ENCODE assay signal across 28 mouse cellular contexts in the genomic region with DNA sequence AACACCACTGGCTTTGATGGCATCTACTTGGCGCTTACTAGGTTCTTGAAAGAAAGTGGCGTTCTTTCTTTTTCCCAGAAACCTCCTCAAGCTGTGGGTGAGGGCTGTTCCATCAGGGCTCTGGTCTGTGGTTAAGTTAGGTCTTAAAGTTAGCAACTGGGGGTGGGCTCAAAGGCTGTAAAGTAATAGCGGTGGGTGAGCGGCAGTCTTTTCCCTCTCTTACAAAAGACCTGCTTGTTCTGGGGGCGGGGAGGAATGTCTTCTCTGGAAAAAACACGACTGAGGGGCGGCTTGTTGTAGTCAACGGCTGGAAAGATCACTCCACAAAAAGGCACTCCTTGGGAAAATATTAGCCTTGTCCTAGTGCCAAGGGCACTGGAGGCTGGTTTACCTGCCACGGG. TPM values are rescaled to one million over a fixed set of nuclear protein-coding genes. Genes with fewer than 3 reads are reported as not detected.
DNase-seq lines count a peak whose midpoint lies in the region; ATAC-seq and TF ChIP-seq lines count a peak whose summit lies in the region.
"Had no signal": no experiment of that assay in that cellular context is flagged by ENCODE, and none has a peak within 500 bp of the region (broad histone marks: within the 10 kb centered on the region; RNA-seq: fewer than 3 reads in every experiment).

No protein-coding gene starts in this region.

- WGBS in embryonic facial prominence, embryonic 12.5 days: 47% methylated on average over 9 of the region's 9 CpGs
- 52% methylated on average over 9 of the region's 9 CpGs for WGBS in embryonic facial prominence, embryonic 10.5 days
- WGBS in limb, embryonic 14.5 days: 44% methylated on average over 9 of the region's 9 CpGs
- WGBS in lung, postnatal 0 days: 51% methylated on average over 9 of the region's 9 CpGs

- no peak overlapping the region for H3K4me2 ChIP-seq in embryonic facial prominence, embryonic 12.5 days (replicated peaks)
- H3K4me2 ChIP-seq in limb, embryonic 14.5 days (replicated peaks; ENCODE audit: low read depth, low read length, severe bottlenecking): no peak overlapping the region
- H3K4me2 ChIP-seq in lung, postnatal 0 days (replicated peaks; ENCODE audit: low read depth, low read length): no peak overlapping the region
- H3K4me2 ChIP-seq: heart, embryonic 13.5 days had no signal

- DNase-seq in embryonic facial prominence, embryonic 10.5 days (ENCODE audit: low spot score): no peak
- peak; percentile 50 for DNase-seq in limb, embryonic 14.5 days (ENCODE audit: low spot score)
- peak; percentile 86 for DNase-seq in lung, postnatal 0 days (ENCODE audit: low spot score)
- DNase-seq in frontal cortex, postnatal 10 days (ENCODE audit: low spot score in 2 of 2): no peak
- DNase-seq in adrenal gland, postnatal 14 days: no peak
- DNase-seq in left cerebral cortex, adult 2 months (ENCODE audit: extremely low spot score in 1 of 2, low spot score in 2 of 2): no peak
- DNase-seq in retina, embryonic 14.5 days (ENCODE audit: low spot score): no peak
- DNase-seq: adrenal gland, postnatal 10 days; cerebellum, adult 9-11 months; gastrocnemius, postnatal 10 days; heart, adult 18-20 months; midbrain, embryonic 14.5 days; right cerebral cortex, postnatal 14 days; spleen, adult 18-20 months; thymus, adult 18-20 months; thymus, postnatal 4 days had no signal

- no peaks in the 10 kb centered on the region for H3K9me3 ChIP-seq in embryonic facial prominence, embryonic 12.5 days
- no peaks in the 10 kb centered on the region for H3K9me3 ChIP-seq in embryonic facial prominence, embryonic 10.5 days
- H3K9me3 ChIP-seq in limb, embryonic 14.5 days (ENCODE audit: control insufficient read depth, low read length): no peaks in the 10 kb centered on the region
- no peaks in the 10 kb centered on the region for H3K9me3 ChIP-seq in lung, postnatal 0 days (ENCODE audit: low read length)
- H3K9me3 ChIP-seq: heart, embryonic 13.5 days had no signal

- H3K27ac ChIP-seq in embryonic facial prominence, embryonic 12.5 days: 0 out of 2 replicates have a peak overlapping the region, but pooled peaks have one; percentile 47
- H3K27ac ChIP-seq in embryonic facial prominence, embryonic 10.5 days (replicated peaks): no peak overlapping the region
- peak overlapping the region; percentile 83 for H3K27ac ChIP-seq in limb, embryonic 14.5 days (replicated peaks; ENCODE audit: low read depth, low read length)
- H3K27ac ChIP-seq in lung, postnatal 0 days (ENCODE audit: low read length): peak overlapping the region; percentile 88
- H3K27ac ChIP-seq in left cerebral cortex, adult 2 months: no peak overlapping the region
- H3K27ac ChIP-seq: heart, embryonic 13.5 days; kidney, postnatal 0 days; liver, embryonic 14.5 days had no signal

- no peak for ATAC-seq in embryonic facial prominence, embryonic 12.5 days (ENCODE audit: insufficient number of reproducible peaks, insufficient read depth, low FRiP score, low TSS enrichment)
- peak; percentile 62; the same call in 1 of the 2 replicates for ATAC-seq in limb, embryonic 14.5 days (ENCODE audit: low FRiP score, low read depth)
- ATAC-seq in lung, postnatal 0 days: peak; percentile 93
- ATAC-seq: activated CD4-positive, CD25-positive, alpha-beta regulatory T cell, adult 4 months; CD4-positive, CD25-positive, alpha-beta regulatory T cell, adult 4 months; hindbrain, embryonic 16.5 days; intestine, embryonic 16.5 days had no signal

- no peak for TF ChIP-seq CTCF in lung, postnatal 0 days (IDR thresholded peaks at IDR 0.05)
- no peak for TF ChIP-seq CTCF in left cerebral cortex, adult 2 months (IDR thresholded peaks at IDR 0.05)

- TF ChIP-seq POLR2A in limb, embryonic 14.5 days (IDR thresholded peaks at IDR 0.05; ENCODE audit: borderline replicate concordance, extremely low read depth, insufficient read depth, insufficient read length): no peak

- intact Hi-C loops in left cerebral cortex, adult 2 months (cut with DNase I): no loop called here

- no peaks in the 10 kb centered on the region for H3K27me3 ChIP-seq in embryonic facial prominence, embryonic 12.5 days
- H3K27me3 ChIP-seq in embryonic facial prominence, embryonic 10.5 days (replicated peaks; ENCODE audit: low read depth, poor library complexity, severe bottlenecking): peaks cover 6% of the 10 kb centered on the region
- H3K27me3 ChIP-seq in limb, embryonic 14.5 days (ENCODE audit: control insufficient read depth, insufficient read depth, low read length): no peaks in the 10 kb centered on the region
- no peaks in the 10 kb centered on the region for H3K27me3 ChIP-seq in lung, postnatal 0 days (replicated peaks; ENCODE audit: insufficient read depth, low read length)

- H3K4me3 ChIP-seq in embryonic facial prominence, embryonic 12.5 days: no peak overlapping the region
- no peak overlapping the region for H3K4me3 ChIP-seq in embryonic facial prominence, embryonic 10.5 days
- H3K4me3 ChIP-seq in limb, embryonic 14.5 days (replicated peaks; ENCODE audit: low read length): no peak overlapping the region
- H3K4me3 ChIP-seq in lung, postnatal 0 days (ENCODE audit: low read depth, low read length): no peak overlapping the region
- H3K4me3 ChIP-seq in left cerebral cortex, adult 2 months: no peak overlapping the region
- H3K4me3 ChIP-seq: heart, embryonic 13.5 days; megakaryocyte, embryonic 14.5 days had no signal

- no peak overlapping the region for H3K9ac ChIP-seq in embryonic facial prominence, embryonic 12.5 days
- H3K9ac ChIP-seq in limb, embryonic 14.5 days (ENCODE audit: low read depth, low read length, severe bottlenecking): no peak overlapping the region
- no peak overlapping the region for H3K9ac ChIP-seq in lung, postnatal 0 days (replicated peaks; ENCODE audit: low read depth)
- H3K9ac ChIP-seq: heart, embryonic 13.5 days; liver, embryonic 14.5 days had no signal

- H3K4me1 ChIP-seq in embryonic facial prominence, embryonic 12.5 days: no peaks in the 10 kb centered on the region
- peaks cover 9% of the 10 kb centered on the region for H3K4me1 ChIP-seq in embryonic facial prominence, embryonic 10.5 days
- H3K4me1 ChIP-seq in limb, embryonic 14.5 days (ENCODE audit: control insufficient read depth, insufficient read depth, low read length): peaks cover 8% of the 10 kb centered on the region; the same call in 1 of the 2 replicates
- H3K4me1 ChIP-seq in lung, postnatal 0 days (ENCODE audit: insufficient read depth, low read depth, low read length): no peaks in the 10 kb centered on the region
- H3K4me1 ChIP-seq: heart, embryonic 13.5 days had no signal

- TF ChIP-seq EP300 in lung, postnatal 0 days (IDR thresholded peaks at IDR 0.05): peak; percentile 24; the same call in 1 of the 2 replicates

- H3K36me3 ChIP-seq in embryonic facial prominence, embryonic 12.5 days: no peaks in the 10 kb centered on the region
- no peaks in the 10 kb centered on the region for H3K36me3 ChIP-seq in embryonic facial prominence, embryonic 10.5 days (replicated peaks)
- no peaks in the 10 kb centered on the region for H3K36me3 ChIP-seq in limb, embryonic 14.5 days (ENCODE audit: control insufficient read depth, insufficient read depth, low read length)
- H3K36me3 ChIP-seq in lung, postnatal 0 days (ENCODE audit: insufficient read depth, low read length): no peaks in the 10 kb centered on the region
- H3K36me3 ChIP-seq: heart, embryonic 13.5 days had no signal

RNA-seq across cellular contexts. Expression of gene Matn3, which starts 6.4 kb away (rescaled TPM):
- polyA plus RNA-seq in embryonic facial prominence, embryonic 12.5 days (2016; fragmentation: Nextera tagmentation; extraction: Ambion mirVana): 2.0 and 2.1 TPM in 2 replicates
- 3.0 and 3.3 TPM in 2 replicates for polyA plus RNA-seq in embryonic facial prominence, embryonic 10.5 days (2016; fragmentation: Nextera tagmentation; extraction: Ambion mirVana)
- 75.9 and 93.4 TPM in 2 replicates for polyA plus RNA-seq in limb, embryonic 14.5 days (2012; rRNA removed)
- 30.3 and 34.3 TPM in 2 replicates for polyA plus RNA-seq in limb, embryonic 14.5 days (2014; fragmentation: Nextera tagmentation; extraction: Ambion mirVana)
- polyA plus RNA-seq in lung, postnatal 0 days (2015; fragmentation: Nextera tagmentation; extraction: Ambion mirVana): 0.33 and 0.52 TPM in 2 replicates
- total RNA-seq in adrenal gland, postnatal 14 days (2021): not detected in 2 replicates
- under 1 TPM in 1 of 2 experiments, not detected in 1; 0.12 TPM for total RNA-seq in left cerebral cortex, adult 2 months (2021)
- total RNA-seq: heart, adult 18-20 months; heart, postnatal 25 days; layer of hippocampus, postnatal 25 days; left cerebral cortex, postnatal 36 days had no signal
- polyA plus RNA-seq: activated CD4-positive, CD25-positive, alpha-beta regulatory T cell, adult 4 months; CD4-positive, CD25-positive, alpha-beta regulatory T cell, adult 4 months had no signal

RNA-seq across cellular contexts. Expression of gene Wdr35, which starts 19.5 kb away (rescaled TPM):
- polyA plus RNA-seq in embryonic facial prominence, embryonic 12.5 days (2016; fragmentation: Nextera tagmentation; extraction: Ambion mirVana): 26.7 and 27.1 TPM in 2 replicates
- 21.3 and 21.4 TPM in 2 replicates for polyA plus RNA-seq in embryonic facial prominence, embryonic 10.5 days (2016; fragmentation: Nextera tagmentation; extraction: Ambion mirVana)
- polyA plus RNA-seq in limb, embryonic 14.5 days (2012; rRNA removed): 16.7 and 18.8 TPM in 2 replicates
- 17.8 and 22.3 TPM in 2 replicates for polyA plus RNA-seq in limb, embryonic 14.5 days (2014; fragmentation: Nextera tagmentation; extraction: Ambion mirVana)
- polyA plus RNA-seq in lung, postnatal 0 days (2015; fragmentation: Nextera tagmentation; extraction: Ambion mirVana): 7.6 and 10.4 TPM in 2 replicates
- total RNA-seq in adrenal gland, postnatal 14 days (2021): 12.6 and 14.4 TPM in 2 replicates
- total RNA-seq in left cerebral cortex, adult 2 months (2021): 10 to 100 TPM; 43.2 to 45.0 TPM

RNA-seq across cellular contexts. Expression of gene Laptm4a, which starts 32.7 kb away (rescaled TPM):
- polyA plus RNA-seq in embryonic facial prominence, embryonic 12.5 days (2016; fragmentation: Nextera tagmentation; extraction: Ambion mirVana): 271 and 307 TPM in 2 replicates
- polyA plus RNA-seq in embryonic facial prominence, embryonic 10.5 days (2016; fragmentation: Nextera tagmentation; extraction: Ambion mirVana): 170 and 196 TPM in 2 replicates
- polyA plus RNA-seq in limb, embryonic 14.5 days (2012; rRNA removed): 619 and 677 TPM in 2 replicates
- polyA plus RNA-seq in limb, embryonic 14.5 days (2014; fragmentation: Nextera tagmentation; extraction: Ambion mirVana): 358 and 364 TPM in 2 replicates
- 467 and 484 TPM in 2 replicates for polyA plus RNA-seq in lung, postnatal 0 days (2015; fragmentation: Nextera tagmentation; extraction: Ambion mirVana)
- 378 and 379 TPM in 2 replicates for total RNA-seq in adrenal gland, postnatal 14 days (2021)
- 100 to 1,000 TPM; 166 to 168 TPM for total RNA-seq in left cerebral cortex, adult 2 months (2021)

Comparison
In these comparisons a context has a peak if more than half of its experiments do, and no peak if none do; other contexts are left out.
1. H3K27ac ChIP-seq: peak in embryonic facial prominence, embryonic 12.5 days (single experiment), limb, embryonic 14.5 days (single experiment) and lung, postnatal 0 days (single experiment); none in embryonic facial prominence, embryonic 10.5 days (single experiment) and left cerebral cortex, adult 2 months (single experiment).
2. DNase-seq: peak in limb, embryonic 14.5 days (single experiment) and lung, postnatal 0 days (single experiment); none in embryonic facial prominence, embryonic 10.5 days (single experiment), frontal cortex, postnatal 10 days (0 of 2), adrenal gland, postnatal 14 days (single experiment), left cerebral cortex, adult 2 months (0 of 2) and retina, embryonic 14.5 days (single experiment).